Mouse (Mus musculus) hindbrain, embryonic 12.5 days (tissue): ENCODE measurements around the gene Prl4a1. TPM values are rescaled to one million over a fixed set of nuclear protein-coding genes. Genes with fewer than 3 reads are reported as not detected.
"Not testable (repeated sequence)": the region's sequence is repeated elsewhere in the genome, so short reads cannot be mapped to it uniquely, and the experiment has no call there.

ENCODE experiments used
- ATAC-seq: fragments of 200-750 bp; cut with Nextera tagmentation; 2 replicates; pipeline ENCODE4 v1.8.0; 2017; ENCODE audit warnings: moderate TSS enrichment; ENCODE audit not compliant: low FRiP score
- H3K27ac ChIP-seq: fragments of 300-500 bp; sonication (generic); 2 replicates; pipeline ENCODE4 v1.5.1; 2016; ENCODE audit warnings: mild to moderate bottlenecking
- H3K27me3 ChIP-seq: fragments of 300-500 bp; sonication (generic); 2 replicates; pipeline ENCODE4 v1.6.1; 2016; ENCODE audit warnings: mild to moderate bottlenecking
- H3K36me3 ChIP-seq: fragments of 300-500 bp; sonication (generic); 2 replicates; pipeline ENCODE4 v1.6.1; 2016; ENCODE audit warnings: mild to moderate bottlenecking
- H3K4me1 ChIP-seq: fragments of 300-500 bp; sonication (generic); 2 replicates; pipeline ENCODE4 v1.6.1; 2016
- H3K4me2 ChIP-seq: fragments of 300-500 bp; sonication (generic); replicated peaks from 2 replicates; pipeline ENCODE4 v1.6.1; 2016; ENCODE audit warnings: mild to moderate bottlenecking
- H3K4me3 ChIP-seq: fragments of 300-500 bp; sonication (generic); 2 replicates; pipeline ENCODE4 v1.5.1; 2016; ENCODE audit warnings: mild to moderate bottlenecking
- H3K9ac ChIP-seq: fragments of 300-500 bp; sonication (generic); 2 replicates; pipeline ENCODE4 v1.6.1; 2016; ENCODE audit warnings: mild to moderate bottlenecking, moderate library complexity
- H3K9me3 ChIP-seq: fragments of 300-500 bp; sonication (generic); replicated peaks from 2 replicates; pipeline ENCODE4 v1.6.1; 2016; ENCODE audit warnings: mild to moderate bottlenecking
- WGBS: fragments of 180-500 bp; shearing (Covaris S2); methylation state at CpG from one replicate; pipeline ENCODE4 v1.1.7; 2016; 5-methylcytosine and 5-hydroxymethylcytosine counted together
- polyA plus RNA-seq: library from polyadenylated mRNA; unstranded; fragments of >200 nt; fragmentation: Nextera tagmentation; extraction: Ambion mirVana; gene quantifications from 2 replicates; pipeline ENCODE4 v1.2.1, GENCODE M21; 2016

The Prl4a1 gene
- polyA plus RNA-seq = not detected in 2 replicates

DNA sequence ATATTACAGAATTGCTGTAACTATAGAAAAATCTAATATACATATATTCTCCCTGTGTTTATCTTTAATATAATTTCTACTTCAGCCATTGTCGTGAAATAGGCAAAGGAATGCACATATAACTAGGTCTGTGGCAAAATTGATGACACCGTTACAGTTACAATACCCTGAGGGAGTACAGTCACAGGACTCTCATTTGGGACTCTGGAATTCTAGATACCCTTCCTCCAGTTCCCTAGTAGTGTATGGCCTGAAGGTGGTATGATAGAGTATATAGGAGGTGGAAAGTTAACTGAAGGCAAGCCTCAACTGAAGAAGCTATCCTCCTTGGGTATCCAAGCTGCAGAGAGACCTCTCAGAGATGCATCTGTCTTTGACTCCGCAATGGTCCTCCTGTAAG is at the start of gene Prl4a1:
Prl4a1 (plus strand) TSS at position 301 of the 400 bp plus-strand sequence.
- H3K27me3 ChIP-seq = no peaks in the 10 kb centered on the region
- ATAC-seq = no peak
- no peak within 1 kb of the TSS for H3K9ac ChIP-seq
- H3K9me3 ChIP-seq = no peaks in the 10 kb centered on the region
- no peak within 1 kb of the TSS for H3K4me3 ChIP-seq
- no peak within 1 kb of the TSS for H3K4me2 ChIP-seq
- no peaks in the 10 kb centered on the region for H3K36me3 ChIP-seq
- WGBS = 89% methylated on average over 3 of the region's 3 CpGs
- no peak within 1 kb of the TSS for H3K27ac ChIP-seq
- no peaks in the 10 kb centered on the region for H3K4me1 ChIP-seq

DNA sequence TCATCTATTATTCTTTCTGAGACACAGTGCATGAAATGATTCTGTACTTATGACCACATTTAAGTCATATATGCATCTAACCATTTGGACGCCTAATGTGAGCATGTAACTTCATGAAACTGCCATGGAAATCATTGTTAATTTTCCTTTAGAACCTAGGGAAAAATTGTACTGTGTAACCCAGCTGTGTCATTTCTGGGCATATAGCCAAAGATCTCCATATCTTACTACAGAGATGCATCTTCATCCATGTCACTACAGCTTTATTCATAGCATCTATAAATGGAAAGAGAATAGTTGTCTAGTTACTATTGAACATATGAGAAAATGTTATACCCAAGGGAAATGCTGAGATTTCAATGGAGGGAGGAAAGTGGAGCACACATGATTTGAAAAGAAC is 43.1 kb upstream of the Prl4a1 start:
- no peak overlapping the region for H3K27ac ChIP-seq
- H3K27me3 ChIP-seq = no peaks in the 10 kb centered on the region
- H3K9me3 ChIP-seq = no peaks in the 10 kb centered on the region
- WGBS = 78% methylated on average over 1 of the region's 1 CpGs
- no peaks in the 10 kb centered on the region for H3K4me1 ChIP-seq
- ATAC-seq = no peak
- no peaks in the 10 kb centered on the region for H3K36me3 ChIP-seq
- H3K4me2 ChIP-seq = no peak overlapping the region
- no peak overlapping the region for H3K9ac ChIP-seq
- H3K4me3 ChIP-seq = no peak overlapping the region

DNA sequence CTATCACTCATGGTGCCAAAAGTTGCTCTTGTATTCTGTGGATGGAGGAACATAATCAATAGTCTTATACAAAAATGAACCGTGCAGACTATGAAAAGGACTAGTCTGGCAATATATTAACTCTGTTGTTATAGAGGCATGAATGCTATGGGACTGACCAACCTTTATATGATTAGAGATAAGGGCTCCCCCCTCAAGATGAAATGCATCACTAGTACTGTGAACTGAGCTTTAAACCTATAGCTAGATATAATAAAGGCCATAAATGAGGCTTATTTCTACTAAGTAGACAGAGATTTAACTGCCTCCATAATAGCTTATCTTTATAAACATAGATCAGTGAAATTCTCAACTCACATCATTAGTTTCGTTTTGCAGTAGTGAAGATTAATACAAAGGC is 41.7 kb upstream of the Prl4a1 start:
- H3K9ac ChIP-seq, H3K4me3 ChIP-seq, H3K36me3 ChIP-seq, ATAC-seq, H3K27ac ChIP-seq, H3K4me2 ChIP-seq, H3K9me3 ChIP-seq, H3K27me3 ChIP-seq, H3K4me1 ChIP-seq: not testable (repeated sequence)
- 78% methylated on average over 2 of the region's 2 CpGs for WGBS

DNA sequence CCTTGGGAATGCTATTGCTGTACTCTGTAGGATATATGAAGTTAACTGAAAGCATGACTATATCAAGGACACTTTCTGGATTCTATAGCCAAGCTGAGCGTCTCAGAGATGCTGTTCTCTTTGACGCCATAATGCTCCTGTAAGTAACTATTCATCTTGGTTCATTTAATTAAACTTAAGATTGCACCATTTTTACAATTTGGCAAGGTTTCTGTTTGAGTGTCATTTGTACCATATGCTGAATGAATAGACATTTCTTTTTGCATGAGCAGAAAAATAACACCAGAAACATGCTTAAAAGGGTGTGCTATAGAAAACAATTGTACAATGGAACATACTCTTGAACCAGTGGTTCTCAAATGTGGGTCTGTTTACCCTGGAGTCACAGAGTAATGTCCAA is 38.4 kb upstream of the Prl4a1 start:
- 92% methylated on average over 2 of the region's 2 CpGs for WGBS
- Histone ChIP-seq H3K27me3 (no peaks in the 10 kb centered on the region), H3K4me3 (no peak overlapping the region), H3K9ac (no peak overlapping the region), H3K9me3 (no peaks in the 10 kb centered on the region), H3K4me1 (no peaks in the 10 kb centered on the region), H3K4me2 (no peak overlapping the region), H3K36me3 (no peaks in the 10 kb centered on the region), H3K27ac (no peak overlapping the region)
- ATAC-seq = no peak

DNA sequence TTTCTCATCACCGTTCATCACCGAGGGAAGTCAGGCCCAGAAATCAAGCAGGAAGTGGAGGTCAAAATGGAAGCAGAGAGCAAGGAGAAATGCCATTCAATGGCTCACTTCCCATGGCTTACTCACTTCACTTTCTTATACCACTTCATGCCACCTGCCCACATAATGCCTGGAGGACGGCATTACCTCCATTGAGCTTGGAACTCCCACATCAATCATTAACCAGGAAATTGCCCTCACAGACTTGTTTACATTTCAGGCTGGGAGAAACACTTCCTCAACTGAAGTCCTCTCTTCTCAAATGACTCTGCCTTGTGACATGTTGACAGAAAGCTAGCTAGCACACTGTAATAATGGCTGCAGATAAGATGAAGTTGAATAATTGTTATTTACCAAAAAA is 19.5 kb upstream of the Prl4a1 start:
- H3K4me2 ChIP-seq, ATAC-seq, H3K4me1 ChIP-seq, H3K27ac ChIP-seq, H3K9ac ChIP-seq, H3K4me3 ChIP-seq, H3K27me3 ChIP-seq, H3K36me3 ChIP-seq, H3K9me3 ChIP-seq: not testable (repeated sequence)
- 76% methylated on average over 3 of the region's 3 CpGs for WGBS

DNA sequence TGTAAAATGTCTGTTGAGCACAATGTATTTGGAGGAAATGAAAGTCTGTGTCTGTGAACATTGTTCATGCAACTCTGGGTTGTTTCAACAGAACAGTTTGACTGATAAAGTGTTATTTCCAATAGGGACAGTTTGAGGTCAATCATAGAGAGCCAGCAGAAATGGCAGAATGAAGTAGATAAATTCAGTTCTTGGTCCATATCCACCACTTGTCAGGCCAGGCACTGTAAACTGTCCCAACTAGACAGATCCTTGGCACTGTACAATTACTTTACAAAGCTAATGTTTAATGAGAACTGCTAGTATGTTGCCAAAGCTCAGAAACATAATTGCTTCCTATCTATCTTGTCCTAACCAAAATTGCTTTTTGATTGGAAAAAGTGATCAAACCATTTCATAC is 13.3 kb downstream of the Prl4a1 start:
- Histone ChIP-seq H3K27me3 (no peaks in the 10 kb centered on the region), H3K4me1 (no peaks in the 10 kb centered on the region), H3K4me2 (no peak overlapping the region), H3K27ac (no peak overlapping the region), H3K9ac (no peak overlapping the region), H3K36me3 (no peaks in the 10 kb centered on the region), H3K4me3 (no peak overlapping the region), H3K9me3 (no peaks in the 10 kb centered on the region)
- ATAC-seq = no peak

DNA sequence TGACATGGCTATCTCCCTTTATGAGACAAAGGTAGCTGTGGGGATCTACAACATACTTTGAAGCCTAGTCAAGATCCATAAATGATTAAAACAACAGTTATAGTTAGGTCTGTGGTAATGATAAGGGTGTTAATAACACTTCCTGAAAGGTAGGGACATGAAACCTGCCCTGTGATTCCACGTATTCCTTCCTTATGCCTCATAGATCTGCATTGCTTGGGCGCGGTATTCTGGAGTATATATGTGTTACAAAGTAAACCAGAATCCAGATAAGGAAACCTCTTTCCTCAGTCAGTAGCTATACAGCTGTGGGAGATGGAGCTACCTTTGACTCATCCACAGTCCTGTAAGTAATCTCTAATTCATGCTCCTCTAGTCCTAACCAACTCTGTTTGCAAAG is 53.3 kb downstream of the Prl4a1 start:
- Histone ChIP-seq H3K4me3 (no peak overlapping the region), H3K9ac (no peak overlapping the region), H3K4me1 (no peaks in the 10 kb centered on the region), H3K9me3 (no peaks in the 10 kb centered on the region), H3K4me2 (no peak overlapping the region), H3K36me3 (no peaks in the 10 kb centered on the region), H3K27ac (no peak overlapping the region), H3K27me3 (no peaks in the 10 kb centered on the region)
- no peak for ATAC-seq
- 90% methylated on average over 3 of the region's 3 CpGs for WGBS

Other genes with a start within 250 kb of the Prl4a1 start
- gene Prl7c1, start 235.4 kb upstream of the Prl4a1 start, polyA plus RNA-seq = not detected in 2 replicates
- gene Prl2a1, start 214.6 kb upstream of the Prl4a1 start, polyA plus RNA-seq = not detected in 2 replicates
- gene Prl2c1, start 166.9 kb upstream of the Prl4a1 start, polyA plus RNA-seq = not detected in 2 replicates
- gene Prl5a1, start 126.3 kb downstream of the Prl4a1 start, polyA plus RNA-seq = not detected in 2 replicates
- 1.6 and 2.4 TPM in 2 replicates for gene Gm11361, start 241.3 kb downstream of the Prl4a1 start, polyA plus RNA-seq